Mouse (Mus musculus) myocyte (in vitro differentiated cells): Measurements from ENCODE around the gene Tarbp2.

Experiments used
- E2F4 ChIP-seq: IDR thresholded peaks from one replicate; pipeline ENCODE4 v1.6.1; 2011; ENCODE audit warnings: mild to moderate bottlenecking, control low read depth, moderate library complexity; ENCODE audit not compliant: insufficient read depth
- MAX ChIP-seq: IDR thresholded peaks from one replicate; pipeline ENCODE4 v1.6.1; 2011; ENCODE audit warnings: low read depth, mild to moderate bottlenecking, control low read depth
- MYOD1 ChIP-seq, 3 experiments: IDR thresholded peaks; one replicate each; pipeline ENCODE4 v1.6.1; 2011; ENCODE audit warnings: control low read depth in 2 of 3, low read depth in 2 of 3, mild to moderate bottlenecking in 2 of 3, moderate library complexity in 1 of 3; ENCODE audit not compliant: insufficient read length in 2 of 3, control insufficient read depth in 1 of 3
- MYOG ChIP-seq, 3 experiments: IDR thresholded peaks; one replicate each; pipeline ENCODE4 v1.6.1; 2011; ENCODE audit warnings: control low read depth in 2 of 3, low read depth in 2 of 3, mild to moderate bottlenecking in 2 of 3; ENCODE audit not compliant: insufficient read length in 2 of 3, control insufficient read depth in 1 of 3, insufficient read depth in 1 of 3
- POLR2A ChIP-seq: IDR thresholded peaks from one replicate; pipeline ENCODE4 v1.6.1; 2011; ENCODE audit warnings: low read depth, mild to moderate bottlenecking, control low read depth, moderate library complexity; ENCODE audit not compliant: insufficient read length
- REST ChIP-seq: IDR thresholded peaks from one replicate; pipeline ENCODE4 v1.6.1; 2011; ENCODE audit warnings: mild to moderate bottlenecking, control low read depth, moderate library complexity; ENCODE audit not compliant: insufficient read depth, insufficient read length
- TCF12 ChIP-seq: IDR thresholded peaks from one replicate; pipeline ENCODE4 v1.6.1; 2011; ENCODE audit warnings: mild to moderate bottlenecking, control low read depth; ENCODE audit not compliant: poor library complexity, insufficient read depth, severe bottlenecking
- TCF3 ChIP-seq: IDR thresholded peaks from one replicate; pipeline ENCODE4 v1.6.1; 2011; ENCODE audit warnings: low read depth, control low read depth; ENCODE audit not compliant: insufficient read length
- USF1 ChIP-seq: IDR thresholded peaks from one replicate; pipeline ENCODE4 v1.6.1; 2011; ENCODE audit warnings: low read depth, mild to moderate bottlenecking, control low read depth, moderate library complexity

DNA sequence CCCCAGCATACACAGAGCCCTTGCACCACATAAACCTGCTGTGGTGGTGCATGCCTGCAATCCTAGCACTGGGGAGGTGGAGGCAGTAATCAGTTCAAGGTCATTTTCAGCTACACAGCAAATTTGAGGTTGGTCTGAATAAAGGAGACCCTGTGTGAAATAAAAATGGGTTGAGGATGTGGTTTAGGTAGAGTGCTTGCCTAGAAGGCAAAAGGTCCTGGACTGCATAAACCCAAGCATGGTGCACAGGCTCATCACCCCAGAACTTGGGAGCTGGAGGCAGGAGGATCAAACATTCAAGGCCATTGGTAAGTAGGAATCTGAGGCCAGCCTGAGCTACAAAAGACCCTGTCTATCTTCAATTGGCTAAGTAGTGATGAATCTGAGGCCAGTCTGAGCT is 10.4 kb upstream of the Tarbp2 start:
- TF ChIP-seq POLR2A: peak; percentile 23
- TF ChIP-seq USF1: no peak
- TF ChIP-seq E2F4: no peak
- no peak for TF ChIP-seq TCF12
- no peak for TF ChIP-seq MYOG (IDR thresholded peaks at IDR 0.05; ENCODE audit: control insufficient read depth in 1 of 3, insufficient read depth in 1 of 3, insufficient read length in 2 of 3, low read depth in 2 of 3)
- no peak for TF ChIP-seq MAX
- no peak for TF ChIP-seq TCF3
- TF ChIP-seq MYOD1 (IDR thresholded peaks at IDR 0.05; ENCODE audit: control insufficient read depth in 1 of 3, insufficient read length in 2 of 3, low read depth in 2 of 3): no peak
- no peak for TF ChIP-seq REST
